Mouse (Mus musculus) limb, embryonic 14.5 days (tissue): Measurements from ENCODE around the gene Castor1. TPM values are rescaled to one million over a fixed set of nuclear protein-coding genes. Genes with fewer than 3 reads are reported as not detected.

Source experiments
- ATAC-seq: fragments of 200-750 bp; cut with Nextera tagmentation; 2 replicates; pipeline ENCODE4 v1.8.0; 2017; ENCODE audit warnings: low read depth, moderate number of reproducible peaks, moderate TSS enrichment; ENCODE audit not compliant: low FRiP score
- DNase-seq: peaks from one replicate; pipeline ENCODE4 v3.0.0-alpha.2; 2015; ENCODE audit warnings: low spot score
- H3K27ac ChIP-seq: fragments of 300-500 bp; sonication (generic); replicated peaks from 2 replicates; pipeline ENCODE4 v1.5.1; 2014; ENCODE audit warnings: low read depth, mild to moderate bottlenecking, low read length, moderate library complexity, mixed read lengths
- H3K27me3 ChIP-seq: fragments of 300-500 bp; sonication (generic); 2 replicates; pipeline ENCODE4 v1.6.1; 2014; ENCODE audit warnings: low read length, mixed read lengths; ENCODE audit not compliant: control insufficient read depth, insufficient read depth
- H3K36me3 ChIP-seq: fragments of 300-500 bp; sonication (generic); 2 replicates; pipeline ENCODE4 v1.6.1; 2014; ENCODE audit warnings: mild to moderate bottlenecking, low read length, moderate library complexity, mixed read lengths; ENCODE audit not compliant: control insufficient read depth, insufficient read depth
- H3K4me1 ChIP-seq: fragments of 300-500 bp; sonication (generic); 2 replicates; pipeline ENCODE4 v1.6.1; 2014; ENCODE audit warnings: antibody characterized with exemption, low read length, mixed read lengths; ENCODE audit not compliant: control insufficient read depth, insufficient read depth
- H3K4me2 ChIP-seq: fragments of 300-500 bp; sonication (generic); replicated peaks from 2 replicates; pipeline ENCODE4 v1.6.1; 2014; ENCODE audit warnings: low read depth, mild to moderate bottlenecking, low read length, moderate library complexity; ENCODE audit not compliant: severe bottlenecking
- H3K4me3 ChIP-seq: fragments of 300-500 bp; sonication (generic); replicated peaks from 2 replicates; pipeline ENCODE4 v1.5.1; 2014; ENCODE audit warnings: low read length
- H3K9ac ChIP-seq: fragments of 300-500 bp; sonication (generic); 2 replicates; pipeline ENCODE4 v1.6.1; 2014; ENCODE audit warnings: mild to moderate bottlenecking, low read depth, low read length, moderate library complexity; ENCODE audit not compliant: severe bottlenecking
- H3K9me3 ChIP-seq: fragments of 300-500 bp; sonication (generic); 2 replicates; pipeline ENCODE4 v1.6.1; 2016; ENCODE audit warnings: low read length; ENCODE audit not compliant: control insufficient read depth
- POLR2A ChIP-seq: fragments of 200-500 bp; IDR thresholded peaks from 2 replicates; pipeline ENCODE4 v1.8.0; 2012; ENCODE audit warnings: inconsistent platforms, mild to moderate bottlenecking, moderate library complexity, borderline replicate concordance; ENCODE audit not compliant: insufficient read depth, insufficient read length; ENCODE audit errors: extremely low read depth
- WGBS: fragments of 180-500 bp; shearing (Covaris S2); extraction: QIAGEN DNeasy Blood & Tissue Kit; methylation state at CpG from one replicate; pipeline ENCODE4 v1.1.7; 2014; 5-methylcytosine and 5-hydroxymethylcytosine counted together
- polyA plus RNA-seq, 2 experiments: library from polyadenylated mRNA; depleted of rRNA in 1 of 2; stranded (reverse) in 1 of 2; unstranded in 1 of 2; fragments of >200 nt; fragmentation: Nextera tagmentation in 1 of 2; extraction: Ambion mirVana in 1 of 2; gene quantifications; 2 replicates each; pipeline versions ENCODE4 v1.2.1 to v1.2.3; 2012 to 2014

The Castor1 gene
- polyA plus RNA-seq, 2 experiments, result 10.6 to 13.9 TPM

- no peaks in the 10 kb centered on the region for H3K36me3 ChIP-seq
- H3K4me2 ChIP-seq, result no peak overlapping the region
- H3K4me1 ChIP-seq, result no peaks in the 10 kb centered on the region
- ATAC-seq (no peak), DNase-seq (no peak)
- no peak overlapping the region for H3K27ac ChIP-seq
- WGBS, result 82% methylated on average over 7 of the region's 7 CpGs
- no peak overlapping the region for H3K9ac ChIP-seq
- H3K27me3 ChIP-seq, result no peaks in the 10 kb centered on the region
- TF ChIP-seq POLR2A, result no peak
- no peak overlapping the region for H3K4me3 ChIP-seq
- H3K9me3 ChIP-seq, result no peaks in the 10 kb centered on the region
Observed at GRCm38 (mm10) chr11:4240151-4240550, 22.1 kb downstream of the Castor1 start.

GRCm38 (mm10) chr11:4241180-4241579 lies 23.2 kb downstream of the Castor1 start:
- no peak for TF ChIP-seq POLR2A
- H3K9me3 ChIP-seq, result no peaks in the 10 kb centered on the region
- H3K4me3 ChIP-seq, result no peak overlapping the region
- no peak overlapping the region for H3K4me2 ChIP-seq
- ATAC-seq, result no peak
- WGBS, result 87% methylated on average over 4 of the region's 4 CpGs
- H3K27me3 ChIP-seq, result no peaks in the 10 kb centered on the region
- no peak overlapping the region for H3K9ac ChIP-seq
- DNase-seq, result no peak
- H3K4me1 ChIP-seq, result no peaks in the 10 kb centered on the region
- H3K36me3 ChIP-seq, result no peaks in the 10 kb centered on the region
- H3K27ac ChIP-seq, result no peak overlapping the region

- TF ChIP-seq POLR2A, result no peak
- ATAC-seq (no peak), DNase-seq (no peak)
- Histone ChIP-seq H3K9me3 (no peaks in the 10 kb centered on the region), H3K4me3 (no peak overlapping the region), H3K4me2 (no peak overlapping the region), H3K27me3 (no peaks in the 10 kb centered on the region), H3K4me1 (no peaks in the 10 kb centered on the region), H3K27ac (no peak overlapping the region), H3K36me3 (no peaks in the 10 kb centered on the region), H3K9ac (no peak overlapping the region)
- 48% methylated on average over 6 of the region's 6 CpGs for WGBS
Observed at GRCm38 (mm10) chr11:4246126-4246525, 28.1 kb downstream of the Castor1 start.

GRCm38 (mm10) chr11:4246623-4247022 lies 28.6 kb downstream of the Castor1 start:
- DNase-seq (no peak), ATAC-seq (no peak)
- Histone ChIP-seq H3K9ac (no peak overlapping the region), H3K4me3 (no peak overlapping the region), H3K4me1 (no peaks in the 10 kb centered on the region), H3K4me2 (no peak overlapping the region), H3K36me3 (no peaks in the 10 kb centered on the region), H3K27ac (no peak overlapping the region), H3K9me3 (no peaks in the 10 kb centered on the region), H3K27me3 (no peaks in the 10 kb centered on the region)
- WGBS, result 55% methylated on average over 4 of the region's 4 CpGs
- no peak for TF ChIP-seq POLR2A

GRCm38 (mm10) chr11:4247201-4247959 lies 29.4 kb downstream of the Castor1 start:
- Histone ChIP-seq H3K4me3 (no peak overlapping the region), H3K27me3 (no peaks in the 10 kb centered on the region), H3K4me1 (no peaks in the 10 kb centered on the region), H3K27ac (no peak overlapping the region), H3K36me3 (no peaks in the 10 kb centered on the region), H3K4me2 (no peak overlapping the region), H3K9ac (no peak overlapping the region), H3K9me3 (no peaks in the 10 kb centered on the region)
- no peak for DNase-seq
- no peak for TF ChIP-seq POLR2A
- no peak for ATAC-seq
- 71% methylated on average over 14 of the region's 14 CpGs for WGBS
